Mouse (Mus musculus) ES-E14 (cell line): ENCODE data around the gene Eif3j1. TPM values are rescaled to one million over a fixed set of nuclear protein-coding genes. Genes with fewer than 3 reads are reported as not detected.
"Not testable (repeated sequence)": the region's sequence is repeated elsewhere in the genome, so short reads cannot be mapped to it uniquely, and the experiment has no call there.

Experiments used
- DNase-seq: peaks from one replicate; pipeline ENCODE4 v3.0.0-alpha.2; 2013; ENCODE audit warnings: low read depth, low spot score
- H3K27ac ChIP-seq: 2 replicates; pipeline ENCODE4 v1.5.1; 2012; ENCODE audit warnings: low read depth, mild to moderate bottlenecking, low read length, moderate library complexity, mixed read lengths; ENCODE audit not compliant: poor library complexity, insufficient read depth, severe bottlenecking
- H3K36me3 ChIP-seq: 2 replicates; pipeline ENCODE4 v1.6.1; 2012; ENCODE audit warnings: mild to moderate bottlenecking, low read length, moderate library complexity, mixed read lengths; ENCODE audit not compliant: control insufficient read depth, poor library complexity, insufficient read depth, severe bottlenecking
- H3K4me1 ChIP-seq, 2 experiments: fragments of 150-350 bp in 1 of 2; sonication (generic) in 1 of 2; 2 replicates each; pipeline ENCODE4 v1.6.1; 2012; ENCODE audit warnings: low read length in 2 of 2, mild to moderate bottlenecking in 1 of 2, mixed read lengths in 1 of 2; ENCODE audit not compliant: control insufficient read depth in 2 of 2, insufficient read depth in 2 of 2, poor library complexity in 1 of 2
- H3K4me3 ChIP-seq, 2 experiments: fragments of 150-350 bp in 1 of 2; sonication (generic) in 1 of 2; 2 replicates each; pipeline ENCODE4 v1.5.1; 2012; ENCODE audit warnings: low read length in 2 of 2, low read depth in 1 of 2, mild to moderate bottlenecking in 1 of 2, mixed read lengths in 1 of 2; ENCODE audit not compliant: insufficient read depth in 1 of 2, poor library complexity in 1 of 2, severe bottlenecking in 1 of 2
- H3K9ac ChIP-seq: 2 replicates; pipeline ENCODE4 v1.6.1; 2012; ENCODE audit warnings: low read depth, mild to moderate bottlenecking, low read length, mixed read lengths; ENCODE audit not compliant: poor library complexity, insufficient read depth, severe bottlenecking
- H3K9me3 ChIP-seq: fragments of 150-350 bp; sonication (generic); 2 replicates; pipeline ENCODE4 v1.6.1; 2012; ENCODE audit warnings: low read depth, mild to moderate bottlenecking, low read length; ENCODE audit not compliant: control insufficient read depth, insufficient read depth
- CHD2 ChIP-seq: IDR thresholded peaks from 2 replicates; pipeline ENCODE4 v1.6.1; 2014; ENCODE audit warnings: mild to moderate bottlenecking, low read depth, low read length, inconsistent platforms
- HCFC1 ChIP-seq: IDR thresholded peaks from 2 replicates; pipeline ENCODE4 v1.6.1; 2012; ENCODE audit warnings: low read length, inconsistent platforms, borderline replicate concordance; ENCODE audit not compliant: insufficient read depth
- MAFK ChIP-seq: IDR thresholded peaks from 2 replicates; pipeline ENCODE4 v1.6.1; 2014; ENCODE audit warnings: mild to moderate bottlenecking, low read depth, low read length, inconsistent platforms; ENCODE audit not compliant: insufficient read depth
- ZC3H11A ChIP-seq: IDR thresholded peaks from 2 replicates; pipeline ENCODE4 v1.6.1; 2012; ENCODE audit warnings: low read depth, mild to moderate bottlenecking, inconsistent platforms, low read length, borderline replicate concordance
- ZNF384 ChIP-seq: IDR thresholded peaks from 2 replicates; pipeline ENCODE4 v1.6.1; 2012; ENCODE audit warnings: low read depth, low read length, inconsistent platforms
- in situ Hi-C, 2 experiments: fragments of 600-800 bp; cut with MboI; formaldehyde crosslinking; loops; one replicate each; pipeline ENCODE4 v1.15.1; 2025; ENCODE audit warnings: low sequenced_read_pairs in 2 of 2, inconsistent platforms in 1 of 2; ENCODE audit not compliant: unreplicated experiment in 2 of 2
- total RNA-seq: library from RNA; depleted of rRNA; stranded (reverse); fragments of 300-350 nt; gene quantifications from 2 replicates; pipeline ENCODE4 v1.2.3, GENCODE M21; 2012; rRNA removed

The Eif3j1 gene
- total RNA-seq, 1 experiment: 15.5 TPM

DNA sequence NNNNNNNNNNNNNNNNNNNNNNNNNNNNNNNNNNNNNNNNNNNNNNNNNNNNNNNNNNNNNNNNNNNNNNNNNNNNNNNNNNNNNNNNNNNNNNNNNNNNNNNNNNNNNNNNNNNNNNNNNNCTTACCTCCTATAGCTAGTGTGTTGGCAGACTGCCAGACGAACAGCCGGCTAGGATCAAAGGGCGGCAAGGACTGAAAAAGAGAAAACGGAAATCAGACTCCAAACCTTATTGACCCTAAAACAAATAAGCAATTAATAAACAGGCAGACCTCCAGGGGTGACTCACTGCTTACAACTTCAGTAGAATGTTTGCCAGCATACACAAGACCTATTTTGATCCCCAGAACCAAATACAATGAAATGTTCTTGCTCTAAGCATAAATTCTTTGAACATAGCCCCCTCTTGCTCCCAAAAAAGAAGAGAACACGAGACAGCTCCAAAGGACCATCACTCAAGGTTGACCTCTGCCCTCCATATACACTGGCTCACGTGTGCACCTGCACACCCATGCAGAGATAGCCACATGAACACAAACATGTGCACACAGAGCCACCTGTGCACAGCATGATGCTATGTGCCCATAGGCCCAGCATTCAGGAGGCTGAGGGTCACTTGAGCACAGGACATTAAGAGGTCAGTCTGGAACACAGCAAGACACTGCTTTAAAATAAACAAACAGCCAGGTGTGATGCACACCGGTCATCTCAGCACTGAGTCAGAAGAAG, 53.5 kb downstream of the Eif3j1 start:
- Histone ChIP-seq H3K9ac (no peak overlapping the region), H3K4me1 (no peaks in the 10 kb centered on the region), H3K4me3 (no peak overlapping the region), H3K27ac (no peak overlapping the region), H3K36me3 (peaks cover 35% of the 10 kb centered on the region), H3K9me3 (no peaks in the 10 kb centered on the region)
- in situ Hi-C loops: no loop called here
- no peak for TF ChIP-seq MAFK
- TF ChIP-seq ZC3H11A: no peak
- TF ChIP-seq CHD2: no peak
- no peak for TF ChIP-seq HCFC1
- TF ChIP-seq ZNF384: no peak
- DNase-seq: no peak

DNA sequence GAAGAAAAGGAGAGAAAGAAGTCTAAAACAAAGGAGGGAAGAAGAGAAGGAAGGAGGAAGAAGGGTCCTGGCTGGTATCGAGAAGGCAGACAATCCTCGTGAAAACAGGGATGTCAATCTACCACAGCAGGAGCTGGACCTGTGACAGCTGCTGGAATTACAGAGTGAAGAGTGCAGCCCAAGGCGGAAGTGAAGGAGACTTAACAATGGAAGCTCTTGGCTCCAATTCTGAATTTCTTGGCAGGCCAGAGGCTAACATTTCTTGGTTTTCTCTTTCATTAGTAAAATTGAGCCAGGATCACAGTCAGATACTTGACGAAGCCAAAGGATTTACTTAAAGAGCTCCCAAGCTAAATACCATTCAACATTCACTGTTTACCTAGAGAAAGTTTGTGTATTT, 58.1 kb downstream of the Eif3j1 start:
- no peaks in the 10 kb centered on the region for H3K9me3 ChIP-seq
- no peak overlapping the region for H3K9ac ChIP-seq
- H3K27ac ChIP-seq: no peak overlapping the region
- in situ Hi-C loops: no loop called here
- no peaks in the 10 kb centered on the region for H3K4me1 ChIP-seq
- H3K4me3 ChIP-seq: no peak overlapping the region
- DNase-seq: no peak
- TF ChIP-seq ZC3H11A: no peak
- no peak for TF ChIP-seq HCFC1
- no peak for TF ChIP-seq ZNF384
- no peak for TF ChIP-seq MAFK
- no peak for TF ChIP-seq CHD2
- peaks cover 27% of the 10 kb centered on the region for H3K36me3 ChIP-seq

DNA sequence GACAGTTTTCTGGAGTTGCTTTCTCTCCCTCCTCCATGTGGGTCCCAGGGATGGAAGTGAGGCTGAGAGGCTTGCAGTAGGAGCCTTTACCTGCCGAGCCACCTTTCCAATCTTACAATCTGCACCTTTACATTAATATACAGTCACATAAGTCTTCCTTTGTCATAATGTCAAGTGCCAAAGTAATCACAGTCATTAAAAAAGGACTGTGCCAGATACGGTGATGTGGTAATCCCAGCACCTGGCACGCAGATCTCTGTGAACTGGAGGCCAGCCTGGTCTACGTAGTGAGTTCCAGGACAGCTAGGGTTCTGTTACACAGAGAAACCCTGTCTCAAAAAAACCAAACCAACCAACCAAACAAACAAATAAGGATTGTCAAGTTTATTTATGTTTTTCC, 65.5 kb downstream of the Eif3j1 start:
- DNase-seq: no peak
- in situ Hi-C loops: no loop called here
- Histone ChIP-seq H3K4me3 (no peak overlapping the region), H3K4me1 (no peaks in the 10 kb centered on the region), H3K9ac (no peak overlapping the region), H3K27ac (no peak overlapping the region), H3K9me3 (peaks cover 2% of the 10 kb centered on the region; the same call in 1 of the 2 replicates), H3K36me3 (peaks cover 33% of the 10 kb centered on the region)
- TF ChIP-seq ZNF384 (no peak), ZC3H11A (no peak), MAFK (no peak), HCFC1 (no peak), CHD2 (no peak)

DNA sequence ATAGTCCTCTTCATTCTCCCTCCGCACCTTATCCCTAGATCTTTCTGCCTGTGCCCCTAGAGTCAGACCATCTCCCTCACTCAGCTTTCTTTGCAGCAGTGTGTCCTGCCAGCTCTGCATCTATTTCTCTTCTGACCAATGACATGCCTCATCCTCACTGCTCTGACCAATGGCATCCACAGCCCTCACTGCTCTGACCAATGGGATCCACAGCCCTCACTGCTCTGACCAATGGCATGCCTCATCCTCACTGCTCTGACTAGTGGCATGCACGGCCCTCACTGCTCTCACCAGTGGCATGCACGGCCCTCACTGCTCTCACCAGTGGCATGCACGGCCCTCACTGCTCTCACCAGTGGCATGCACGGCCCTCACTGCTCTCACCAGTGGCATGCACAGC, 69.3 kb downstream of the Eif3j1 start:
- H3K9me3 ChIP-seq, H3K9ac ChIP-seq, H3K27ac ChIP-seq, H3K4me1 ChIP-seq, H3K4me3 ChIP-seq, DNase-seq, in situ Hi-C loops: not testable (repeated sequence)
- H3K36me3 ChIP-seq: peaks cover 37% of the 10 kb centered on the region

DNA sequence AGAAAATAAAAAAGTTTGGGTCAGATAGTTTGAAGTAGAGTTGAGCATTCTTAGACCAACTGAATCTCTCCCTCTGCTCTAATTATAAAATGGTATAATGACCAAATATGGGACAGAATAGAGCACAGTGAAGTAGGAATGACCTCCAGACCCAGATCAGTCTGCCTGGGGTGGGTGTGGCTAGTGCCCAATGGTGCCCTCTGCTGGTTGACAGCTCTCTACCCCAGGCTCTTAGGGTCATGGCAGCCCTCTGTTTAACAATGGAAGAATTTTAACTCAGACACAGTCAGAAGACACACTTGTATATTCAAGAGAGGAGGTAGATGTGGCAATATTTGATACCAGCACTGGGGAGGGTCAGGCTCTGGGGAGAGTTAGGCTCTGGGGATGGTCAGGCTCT, 73.7 kb downstream of the Eif3j1 start:
- H3K4me3 ChIP-seq: no peak overlapping the region
- H3K27ac ChIP-seq: no peak overlapping the region
- H3K4me1 ChIP-seq: no peaks in the 10 kb centered on the region
- no peak for DNase-seq
- H3K9ac ChIP-seq: no peak overlapping the region
- H3K9me3 ChIP-seq: peaks cover 2% of the 10 kb centered on the region; the same call in 1 of the 2 replicates
- in situ Hi-C loops: no loop called here
- peaks cover 22% of the 10 kb centered on the region for H3K36me3 ChIP-seq
- TF ChIP-seq CHD2 (no peak), ZNF384 (no peak), ZC3H11A (no peak)

Other genes starting within 250 kb of the Eif3j1 start
- 4.8 and 8.9 TPM in 2 replicates for gene Frmd5, start 221.5 kb upstream of the Eif3j1 start, total RNA-seq
- gene Casc4, start 161.6 kb upstream of the Eif3j1 start, total RNA-seq: 94.5 and 95.8 TPM in 2 replicates
- gene Ctdspl2, start 72.5 kb upstream of the Eif3j1 start, total RNA-seq: 38.9 and 40.0 TPM in 2 replicates
- gene Mageb3, start 72.5 kb upstream of the Eif3j1 start, total RNA-seq: 0.16 and 0.31 TPM in 2 replicates
- 15.4 and 18.2 TPM in 2 replicates for gene Spg11, start 89.8 kb downstream of the Eif3j1 start, total RNA-seq
- 38.4 and 73.8 TPM in 2 replicates for gene B2m, start 119.1 kb downstream of the Eif3j1 start, total RNA-seq
- gene Trim69, start 132.2 kb downstream of the Eif3j1 start, total RNA-seq: not detected in 2 replicates
- gene Patl2, start 157.6 kb downstream of the Eif3j1 start, total RNA-seq: 1.3 and 2.3 TPM in 2 replicates
- 0.53 and 1.9 TPM in 2 replicates for gene Terb2, start 157.7 kb downstream of the Eif3j1 start, total RNA-seq
- 18.3 and 26.0 TPM in 2 replicates for gene Sord, start 206.2 kb downstream of the Eif3j1 start, total RNA-seq